Comparison of ENCODE assay signal across 8 mouse cellular contexts in the genomic region with DNA sequence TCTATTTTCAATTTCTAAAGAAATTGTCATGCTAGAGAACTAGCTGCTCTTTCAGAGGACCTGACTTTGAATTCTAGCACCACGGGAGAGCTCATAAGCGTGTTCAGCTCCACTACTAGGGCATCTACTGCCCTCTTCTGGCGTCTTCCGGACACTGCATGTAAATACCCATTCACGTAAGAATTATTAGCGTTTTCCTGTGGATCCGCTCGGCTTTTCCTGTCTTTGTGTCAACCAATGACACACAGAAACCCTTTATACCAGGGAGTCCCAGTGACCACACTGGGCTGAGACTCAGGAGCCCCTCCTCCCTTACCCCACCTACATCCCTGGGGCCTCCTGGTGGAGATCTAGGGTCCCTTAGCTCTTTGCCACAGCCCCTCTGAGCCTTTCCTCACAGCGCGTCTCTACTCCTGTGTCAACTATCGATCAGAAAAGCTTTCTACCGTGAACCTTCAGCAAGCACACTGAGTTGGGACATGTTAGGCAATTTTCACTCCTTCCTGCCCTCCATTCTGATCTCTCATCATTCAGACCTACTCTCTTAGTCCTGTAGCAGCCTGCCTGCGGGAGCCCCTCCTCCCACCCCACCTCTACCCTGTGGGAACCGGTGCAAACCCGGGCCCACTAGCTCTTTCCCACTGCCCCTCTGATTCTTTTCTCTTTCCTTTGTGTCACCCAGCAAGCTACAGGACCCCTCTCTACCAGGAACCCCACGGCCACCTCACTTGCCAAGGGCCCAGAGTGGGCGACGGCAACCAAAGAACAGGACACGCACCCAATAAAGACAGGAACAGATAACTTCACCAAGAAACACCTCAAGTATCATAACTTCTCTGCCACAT. TPM values are rescaled to one million over a fixed set of nuclear protein-coding genes. Genes with fewer than 3 reads are reported as not detected.
DNase-seq lines count a peak whose midpoint lies in the region; ATAC-seq and TF ChIP-seq lines count a peak whose summit lies in the region.

No protein-coding gene starts in this region.

- no peak overlapping the region; the same call in 1 of the 2 replicates for H3K27ac ChIP-seq in bone marrow, adult 2 months (ENCODE audit: control insufficient read depth, insufficient read depth, low read depth, low read length, poor library complexity)
- H3K27ac ChIP-seq in embryonic facial prominence, embryonic 15.5 days (replicated peaks) = no peak overlapping the region
- no peak overlapping the region for H3K27ac ChIP-seq in liver, adult 2 months (replicated peaks; ENCODE audit: insufficient read depth, low read depth, low read length)
- no peak overlapping the region for H3K27ac ChIP-seq in stomach, embryonic 14.5 days (ENCODE audit: low read length)

- H3K9me3 ChIP-seq in embryonic facial prominence, embryonic 15.5 days (replicated peaks) = 0 out of 2 replicates have a peak, but pooled peaks cover 3% of the 10 kb centered on the region
- H3K9me3 ChIP-seq in stomach, embryonic 14.5 days (ENCODE audit: control insufficient read depth, low read depth, low read length) = 0 out of 2 replicates have a peak, but pooled peaks cover 3% of the 10 kb centered on the region

- H3K36me3 ChIP-seq in embryonic facial prominence, embryonic 15.5 days = no peaks in the 10 kb centered on the region
- H3K36me3 ChIP-seq in liver, adult 2 months (ENCODE audit: control insufficient read depth, insufficient read depth, low read length) = no peaks in the 10 kb centered on the region
- no peaks in the 10 kb centered on the region for H3K36me3 ChIP-seq in stomach, embryonic 14.5 days (ENCODE audit: control insufficient read depth, insufficient read depth, low read length)

- H3K4me2 ChIP-seq in embryonic facial prominence, embryonic 15.5 days (replicated peaks) = peak overlapping the region; percentile 59
- H3K4me2 ChIP-seq in stomach, embryonic 14.5 days (replicated peaks; ENCODE audit: low read depth, low read length) = peak overlapping the region; percentile 43

- no peaks in the 10 kb centered on the region for H3K79me2 ChIP-seq in liver, adult 2 months (ENCODE audit: control insufficient read depth, insufficient read depth, low read length)

- H3K4me1 ChIP-seq in bone marrow, adult 2 months (ENCODE audit: control insufficient read depth, insufficient read depth, low read length) = no peaks in the 10 kb centered on the region
- H3K4me1 ChIP-seq in embryonic facial prominence, embryonic 15.5 days = peaks cover 11% of the 10 kb centered on the region
- peaks cover 6% of the 10 kb centered on the region; the same call in 1 of the 2 replicates for H3K4me1 ChIP-seq in liver, adult 2 months (ENCODE audit: control insufficient read depth, insufficient read depth, low read length)
- no peaks in the 10 kb centered on the region for H3K4me1 ChIP-seq in stomach, embryonic 14.5 days (ENCODE audit: control insufficient read depth, insufficient read depth, low read length)

- peak; percentile 63 for TF ChIP-seq CTCF in bone marrow, adult 2 months (IDR thresholded peaks at IDR 0.05; ENCODE audit: control insufficient read depth, insufficient read depth, low read length)
- TF ChIP-seq CTCF in liver, adult 2 months (IDR thresholded peaks at IDR 0.05; ENCODE audit: low read depth, low read length) = peak; percentile 69

- no peak for TF ChIP-seq POLR2A in bone marrow, adult 2 months (IDR thresholded peaks at IDR 0.05; ENCODE audit: borderline replicate concordance, control insufficient read depth, low read depth, low read length)
- no peak for TF ChIP-seq POLR2A in liver, adult 2 months (IDR thresholded peaks at IDR 0.05; ENCODE audit: extremely low read depth, insufficient read depth, low read length)

- 16% methylated on average over 19 of the region's 19 CpGs for WGBS in bone marrow, adult 2 months
- WGBS in embryonic facial prominence, embryonic 15.5 days = 4% methylated on average over 19 of the region's 19 CpGs
- WGBS in liver, adult 2 months = 4% methylated on average over 19 of the region's 19 CpGs
- 2% methylated on average over 19 of the region's 19 CpGs for WGBS in stomach, embryonic 14.5 days

- peak; percentile 88 to 89 for DNase-seq in B cell, adult 2 months
- DNase-seq in heart, adult 9 months (ENCODE audit: low spot score in 2 of 2) = peak; percentile 63 to 79
- DNase-seq in kidney, adult 9 months = peak; percentile 90
- peak; percentile 74 for DNase-seq in liver, adult 2 months (ENCODE audit: extremely low read depth, low read depth, low spot score)

- H3K9ac ChIP-seq in embryonic facial prominence, embryonic 15.5 days = no peak overlapping the region
- H3K9ac ChIP-seq in liver, adult 2 months (ENCODE audit: low read depth, low read length) = peak overlapping the region; percentile 68
- no peak overlapping the region for H3K9ac ChIP-seq in stomach, embryonic 14.5 days (replicated peaks; ENCODE audit: low read depth, low read length)

- ATAC-seq in embryonic facial prominence, embryonic 15.5 days (ENCODE audit: insufficient number of reproducible peaks, low FRiP score, low TSS enrichment, low read depth) = peak; percentile 29; the same call in 1 of the 2 replicates
- ATAC-seq in monocyte, adult 5-6 weeks (replicated peaks; ENCODE audit: insufficient number of reproducible peaks, low FRiP score, low TSS enrichment, poor library complexity, severe bottlenecking) = peak; percentile 78
- peak; percentile 53; the same call in 1 of the 2 replicates for ATAC-seq in stomach, embryonic 14.5 days (ENCODE audit: insufficient number of reproducible peaks, insufficient read depth, low FRiP score, low read depth)

- no peak overlapping the region for H3K4me3 ChIP-seq in bone marrow, adult 2 months (replicated peaks; ENCODE audit: control insufficient read depth, low read depth, low read length)
- H3K4me3 ChIP-seq in embryonic facial prominence, embryonic 15.5 days (replicated peaks) = peak overlapping the region; percentile 35
- H3K4me3 ChIP-seq in liver, adult 2 months (ENCODE audit: insufficient read depth, low read depth, low read length) = peak overlapping the region; percentile 38
- H3K4me3 ChIP-seq in stomach, embryonic 14.5 days (ENCODE audit: low read depth, low read length) = peak overlapping the region; percentile 24

- H3K27me3 ChIP-seq in embryonic facial prominence, embryonic 15.5 days = peaks cover 27% of the 10 kb centered on the region
- H3K27me3 ChIP-seq in liver, adult 2 months (ENCODE audit: control insufficient read depth, insufficient read depth, low read length) = 0 out of 2 replicates have a peak, but pooled peaks cover 3% of the 10 kb centered on the region
- H3K27me3 ChIP-seq in stomach, embryonic 14.5 days (ENCODE audit: control insufficient read depth, insufficient read depth, low read length) = 0 out of 2 replicates have a peak, but pooled peaks cover 6% of the 10 kb centered on the region

RNA-seq across cellular contexts. Expression of a gene that starts 21.8 kb away (rescaled TPM):
- 8.5 and 10.4 TPM in 2 replicates for polyA plus RNA-seq in bone marrow, adult 2 months (2011; ENCODE audit: insufficient read depth, insufficient read length, low replicate concordance, missing spikeins)
- polyA plus RNA-seq in embryonic facial prominence, embryonic 15.5 days (2015; fragmentation: Nextera tagmentation; extraction: Ambion mirVana) = 12.2 and 12.7 TPM in 2 replicates
- total RNA-seq in liver, adult 2 months (2014; rRNA removed) = 3.5 and 3.7 TPM in 2 replicates
- 2.1 TPM in 2 replicates for polyA plus RNA-seq in liver, adult 2 months (2012; rRNA removed)
- total RNA-seq in monocyte, adult 5-6 weeks (2017) = 12.1 to 15.9 TPM (median 13.2 TPM) in 3 replicates
- polyA plus RNA-seq in stomach, embryonic 14.5 days (2014; fragmentation: Nextera tagmentation; extraction: Ambion mirVana) = 12.0 and 12.4 TPM in 2 replicates

RNA-seq across cellular contexts. Expression of a gene that starts 32.9 kb away (rescaled TPM):
- 4.2 and 6.1 TPM in 2 replicates for polyA plus RNA-seq in bone marrow, adult 2 months (2011; ENCODE audit: insufficient read depth, insufficient read length, low replicate concordance, missing spikeins)
- 38.5 and 43.1 TPM in 2 replicates for polyA plus RNA-seq in embryonic facial prominence, embryonic 15.5 days (2015; fragmentation: Nextera tagmentation; extraction: Ambion mirVana)
- total RNA-seq in liver, adult 2 months (2014; rRNA removed) = 8.1 and 9.7 TPM in 2 replicates
- 0.60 and 1.3 TPM in 2 replicates for polyA plus RNA-seq in liver, adult 2 months (2012; rRNA removed)
- total RNA-seq in monocyte, adult 5-6 weeks (2017) = 27.6 to 70.6 TPM (median 42.7 TPM) in 3 replicates
- 44.3 and 49.8 TPM in 2 replicates for polyA plus RNA-seq in stomach, embryonic 14.5 days (2014; fragmentation: Nextera tagmentation; extraction: Ambion mirVana)
